Mouse (Mus musculus) mouse trophoblast stem cell (cell line): ENCODE results near the gene BC030499.

Experiments
- in situ Hi-C, 2 experiments: fragments of 300-500 bp; cut with MseI, MboI; formaldehyde crosslinking; loops; 2 replicates in 1 of 2; 3 replicates in 1 of 2; pipeline ENCODE4 v1.15.1; 2025

BC030499 gene

GRCm38 (mm10) chr11:78345801-78346200, 55.2 kb downstream of the BC030499 start:
- in situ Hi-C loops, result no loop called here
